ENCODE assay signal across 24 mouse cellular contexts in the genomic region with DNA sequence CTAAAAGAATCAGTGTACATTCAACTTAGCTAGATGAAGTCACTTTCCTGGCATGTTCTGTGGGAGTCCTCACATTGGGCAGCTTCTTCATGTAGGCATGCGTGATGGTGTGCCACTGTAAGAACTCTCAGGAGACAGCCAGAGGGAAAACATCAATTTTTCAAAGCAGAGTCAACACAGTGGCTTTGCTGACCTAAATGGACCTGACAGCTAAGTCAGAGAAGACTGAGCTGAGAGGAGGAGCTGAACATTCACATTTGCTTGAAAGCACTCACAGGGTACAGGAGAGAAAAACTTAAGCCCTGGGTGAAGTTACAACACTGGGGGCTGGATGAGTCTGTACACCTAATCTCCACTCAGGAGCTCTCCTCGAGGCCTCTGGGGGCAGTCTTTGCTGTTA.
DNase-seq lines count a peak whose midpoint lies in the region; ATAC-seq and TF ChIP-seq lines count a peak whose summit lies in the region.
"Had no signal": no experiment of that assay in that cellular context is flagged by ENCODE, and none has a peak within 500 bp of the region (broad histone marks: within the 10 kb centered on the region; RNA-seq: fewer than 3 reads in every experiment).

No protein-coding gene starts in this region.

- no peaks in the 10 kb centered on the region for H3K36me3 ChIP-seq in kidney, postnatal 0 days (ENCODE audit: insufficient read depth, low read length)
- H3K36me3 ChIP-seq: embryonic facial prominence, embryonic 12.5 days; forebrain, embryonic 12.5 days; G1E; heart, embryonic 12.5 days; hindbrain, embryonic 12.5 days had no signal

- whole genome bisulfite sequencing in kidney, postnatal 0 days = 50% methylated on average over 2 of the region's 2 CpGs

- H3K27me3 ChIP-seq in kidney, postnatal 0 days (ENCODE audit: insufficient read depth, low read length) = no peaks in the 10 kb centered on the region
- H3K27me3 ChIP-seq: embryonic facial prominence, embryonic 12.5 days; forebrain, embryonic 12.5 days; heart, embryonic 12.5 days; hindbrain, embryonic 12.5 days had no signal

- no peaks in the 10 kb centered on the region for H3K9me3 ChIP-seq in kidney, postnatal 0 days (replicated peaks; ENCODE audit: low read length)
- H3K9me3 ChIP-seq: embryonic facial prominence, embryonic 12.5 days; forebrain, embryonic 12.5 days; G1E; heart, embryonic 12.5 days; hindbrain, embryonic 12.5 days had no signal

- H3K9ac ChIP-seq in kidney, postnatal 0 days (ENCODE audit: low read depth, low read length) = no peak overlapping the region
- H3K9ac ChIP-seq: embryonic facial prominence, embryonic 12.5 days; forebrain, embryonic 12.5 days; heart, embryonic 12.5 days; hindbrain, embryonic 12.5 days had no signal

- no peak overlapping the region for H3K4me3 ChIP-seq in kidney, postnatal 0 days (replicated peaks; ENCODE audit: low read depth, low read length)
- H3K4me3 ChIP-seq: embryonic facial prominence, embryonic 12.5 days; forebrain, embryonic 12.5 days; heart, embryonic 12.5 days; hindbrain, embryonic 12.5 days had no signal

- ATAC-seq in kidney, postnatal 0 days (replicated peaks; ENCODE audit: low FRiP score, low read depth) = no peak
- no peak for ATAC-seq in erythroid progenitor cell, adult 5-6 weeks (replicated peaks; ENCODE audit: low FRiP score, poor library complexity, severe bottlenecking)
- ATAC-seq: activated CD4-positive, CD25-positive, alpha-beta regulatory T cell, adult 4 months; CD4-positive, CD25-positive, alpha-beta regulatory T cell, adult 4 months; forebrain, embryonic 16.5 days; hindbrain, postnatal 0 days had no signal

- peak; percentile 14; the same call in 1 of the 2 replicates for TF ChIP-seq CTCF in kidney, postnatal 0 days (IDR thresholded peaks at IDR 0.05; ENCODE audit: low read depth)

- H3K4me1 ChIP-seq in kidney, postnatal 0 days (replicated peaks; ENCODE audit: insufficient read depth, low read length) = no peaks in the 10 kb centered on the region
- H3K4me1 ChIP-seq: forebrain, embryonic 12.5 days; hindbrain, embryonic 12.5 days had no signal

- DNase-seq in adrenal gland, postnatal 10 days = peak; percentile 6
- DNase-seq in adrenal gland, adult 8-10 months = no peak
- DNase-seq in kidney, postnatal 0 days (ENCODE audit: low spot score) = no peak
- DNase-seq in kidney, adult 18-20 months = no peak
- peak; percentile 55 for DNase-seq in Muller cell, postnatal 12 days (ENCODE audit: inconsistent ontology term)
- peak; percentile 70 for DNase-seq in retina, embryonic 14.5 days (ENCODE audit: low spot score)
- DNase-seq in kidney, adult 8-10 months = no peak
- DNase-seq: B cell, adult 2 months; cerebellum, adult 11 months; cerebellum, adult 8-10 months; cerebellum, postnatal 25 days; gastrocnemius, postnatal 36 days; heart, adult 18-20 months; heart, postnatal 4 days had no signal

- H3K27ac ChIP-seq in kidney, postnatal 0 days = no peak overlapping the region
- H3K27ac ChIP-seq: embryonic facial prominence, embryonic 12.5 days; forebrain, embryonic 12.5 days; hindbrain, embryonic 12.5 days; hindbrain, postnatal 0 days had no signal

- no peak overlapping the region for H3K4me2 ChIP-seq in kidney, postnatal 0 days (ENCODE audit: low read length)
- H3K4me2 ChIP-seq: embryonic facial prominence, embryonic 12.5 days; forebrain, embryonic 12.5 days; heart, embryonic 12.5 days; hindbrain, embryonic 12.5 days had no signal

Comparison
In these comparisons a context has a peak if more than half of its experiments do, and no peak if none do; other contexts are left out.
1. DNase-seq: peak in adrenal gland, postnatal 10 days (single experiment), Muller cell, postnatal 12 days (single experiment) and retina, embryonic 14.5 days (single experiment); none in adrenal gland, adult 8-10 months (single experiment), kidney, postnatal 0 days (single experiment), kidney, adult 18-20 months (single experiment) and kidney, adult 8-10 months (0 of 2).